Mouse (Mus musculus) T-helper 17 cell (primary cell): ENCODE results near the gene Slc9a3.

ENCODE experiments used
- in situ Hi-C, 2 experiments: fragments of 300-600 bp; cut with MboI, MseI; formaldehyde crosslinking; loops; 1 replicate in 1 of 2; 2 replicates in 1 of 2; pipeline ENCODE4 v1.15.1; 2025; ENCODE audit warnings: high pct_unique_total_duplicates in 2 of 2

Gene Slc9a3

GRCm38 (mm10) chr13:74144120-74144884 lies 23.0 kb downstream of the Slc9a3 start:
- in situ Hi-C loops: no loop called here

GRCm38 (mm10) chr13:74145983-74146622 lies 24.8 kb downstream of the Slc9a3 start:
- in situ Hi-C loops: loop anchor here in 1 of 2 experiments (5.0 kb wide), 1 partner anchor 34 kb away; no protein-coding TSS in a partner anchor

DNA sequence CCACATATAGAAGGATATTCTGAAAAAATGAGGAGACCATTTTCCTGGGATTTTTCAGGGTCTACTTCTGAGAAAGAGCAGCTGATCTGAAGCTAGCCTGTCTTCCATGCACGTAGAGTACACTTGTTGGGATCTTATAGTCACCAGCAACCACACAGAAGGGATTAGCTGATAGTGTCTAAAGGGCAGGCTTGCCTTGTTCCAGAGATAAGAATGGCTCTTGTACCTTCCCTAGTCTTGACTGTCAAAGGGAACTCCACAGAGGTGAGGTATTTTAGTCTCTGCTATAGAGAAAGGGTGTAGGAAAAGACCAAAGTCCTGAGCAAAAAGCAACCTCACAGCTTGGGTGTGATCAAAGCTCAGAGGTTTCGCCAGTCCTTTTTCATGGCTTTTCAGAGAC lies 26.1 kb downstream of the Slc9a3 start:
- in situ Hi-C loops: loop anchor here in 1 of 2 experiments (5.0 kb wide), 1 partner anchor 35 kb away; no protein-coding TSS in a partner anchor

GRCm38 (mm10) chr13:74166348-74167056 lies 45.2 kb downstream of the Slc9a3 start:
- in situ Hi-C loops: no loop called here

GRCm38 (mm10) chr13:74167057-74167413 lies 45.8 kb downstream of the Slc9a3 start:
- in situ Hi-C loops: no loop called here

DNA sequence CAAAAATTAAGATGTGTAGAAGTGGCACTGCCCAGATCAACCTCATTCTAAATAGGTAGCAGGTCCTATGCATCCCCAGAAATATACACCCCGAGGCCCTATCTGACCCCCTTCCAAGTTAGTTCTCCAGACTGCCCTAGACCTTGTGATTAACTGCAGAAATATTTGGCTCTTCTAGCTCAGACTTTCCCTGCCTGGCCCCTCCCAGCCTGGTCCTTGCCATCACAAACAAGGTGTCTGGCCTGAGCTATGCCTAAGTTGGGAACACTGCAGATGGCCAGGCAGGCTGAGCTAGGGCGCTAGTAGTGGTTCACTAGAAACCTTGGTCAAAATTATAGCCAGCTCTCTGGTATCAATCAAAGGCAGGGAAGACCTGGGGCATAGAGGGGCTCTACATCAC lies 46.2 kb downstream of the Slc9a3 start:
- in situ Hi-C loops: no loop called here

DNA sequence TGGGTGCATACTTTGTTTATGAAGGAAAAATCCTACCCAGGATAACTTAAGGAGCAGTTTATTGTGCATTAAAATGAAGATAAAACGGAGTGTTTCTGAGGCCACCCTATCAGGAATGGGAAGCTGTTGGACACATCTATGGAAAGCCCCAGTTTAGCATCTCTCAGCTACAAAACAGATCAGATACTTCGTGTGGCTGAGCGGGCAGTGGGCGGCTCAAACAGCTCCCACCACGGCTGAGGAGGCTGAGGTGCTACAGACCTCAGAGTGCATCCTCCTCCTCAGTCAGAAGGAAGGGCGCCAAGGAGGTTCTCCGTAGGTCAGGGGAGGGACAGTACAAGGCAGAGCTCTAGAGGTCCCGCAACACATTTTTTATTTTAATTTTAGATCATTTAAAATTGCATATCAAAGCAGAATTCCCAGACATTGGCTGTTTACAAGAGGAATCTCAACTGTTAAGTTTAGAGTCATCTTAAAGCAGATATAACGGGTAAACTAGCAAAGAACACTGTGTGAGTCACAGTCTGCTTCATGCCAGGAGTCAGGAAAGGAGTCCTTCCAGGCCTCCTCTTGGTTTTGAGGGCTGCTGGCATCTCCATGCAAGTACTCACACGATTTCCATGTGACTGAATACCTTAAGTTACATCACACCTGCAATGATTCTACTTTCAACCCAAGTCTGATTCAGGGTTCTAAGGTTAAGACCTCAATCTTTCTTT lies 48.3 kb downstream of the Slc9a3 start:
- in situ Hi-C loops: no loop called here

GRCm38 (mm10) chr13:74172036-74172435 lies 50.8 kb downstream of the Slc9a3 start:
- in situ Hi-C loops: no loop called here

DNA sequence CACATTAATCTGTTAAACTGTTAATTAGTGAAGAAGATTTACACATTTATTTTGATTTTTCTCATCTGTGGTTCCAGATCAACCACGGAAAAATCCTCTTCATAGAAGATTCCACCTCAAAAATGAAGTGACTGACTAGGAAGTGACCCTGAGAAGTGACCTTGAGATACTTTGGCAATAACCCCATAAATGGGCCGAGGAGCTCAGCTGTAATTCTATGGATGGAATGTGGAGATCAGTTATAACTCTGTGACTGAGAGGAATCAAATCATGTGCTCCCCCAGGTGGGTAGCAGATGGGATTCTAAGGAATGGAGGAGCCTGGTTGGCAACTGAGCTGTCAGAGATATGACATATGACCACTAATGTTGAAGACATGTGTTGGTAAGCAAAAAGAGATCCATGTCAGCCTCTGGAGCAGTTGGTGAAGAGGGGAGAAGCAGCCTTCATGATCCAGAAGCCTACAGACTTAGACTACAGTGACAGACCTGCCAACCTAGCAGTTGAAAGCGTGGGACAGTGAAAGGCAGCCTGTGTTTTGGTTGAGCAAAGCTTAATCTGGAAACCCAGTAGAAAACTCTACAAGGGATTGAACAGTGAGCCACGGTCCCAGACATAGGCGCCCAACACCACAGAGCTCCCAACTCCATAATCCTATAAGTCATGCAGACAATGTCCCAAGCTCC lies 61.9 kb downstream of the Slc9a3 start:
- in situ Hi-C loops: no loop called here

- in situ Hi-C loops: loop anchor here in 1 of 2 experiments (5.0 to 10.0 kb wide), 2 partner anchors 100 to 772 kb away; partner anchors contain the start of gene Ahrr
Measured at GRCm38 (mm10) chr13:74192613-74193012, 71.4 kb downstream of the Slc9a3 start.

GRCm38 (mm10) chr13:74196451-74196850 lies 75.2 kb downstream of the Slc9a3 start:
- in situ Hi-C loops: loop anchor here in 1 of 2 experiments (10.0 kb wide), 1 partner anchor 768 kb away; no protein-coding TSS in a partner anchor

DNA sequence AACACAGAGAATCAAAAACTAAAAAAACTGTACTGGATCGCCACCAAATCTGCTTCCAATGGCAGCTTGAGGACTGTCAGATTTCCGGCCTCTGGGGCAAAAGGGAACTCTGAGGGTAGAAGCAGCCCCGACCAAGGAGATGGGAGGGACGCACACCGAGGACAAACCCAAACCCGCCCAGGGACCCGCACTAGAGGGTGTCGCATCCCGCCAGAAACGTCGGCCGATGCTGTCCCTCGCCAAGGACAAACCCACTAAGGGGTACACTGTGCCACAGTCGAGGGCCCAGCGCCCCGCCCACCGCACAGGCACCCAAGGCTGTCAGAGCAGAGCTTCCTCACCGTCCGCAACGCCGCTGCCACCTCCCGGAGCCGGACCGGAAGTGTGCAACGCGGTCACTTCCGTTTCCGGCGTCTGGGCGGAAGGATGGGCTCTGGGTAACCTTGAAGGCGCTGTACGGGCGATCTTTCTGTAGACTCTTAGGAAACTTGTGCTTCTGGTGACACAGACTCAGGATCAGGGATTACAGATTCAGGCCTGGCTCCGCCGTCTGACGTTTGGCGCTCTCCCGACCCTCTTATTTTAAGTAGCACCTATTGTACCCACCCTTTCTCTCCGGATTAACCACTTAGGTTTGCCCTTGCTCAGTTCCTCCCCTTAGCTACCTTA lies 87.2 kb downstream of the Slc9a3 start, which contains the start of gene Exoc3:
TSS of gene Exoc3 (minus strand) at position 416 of the 669 bp plus-strand sequence.
- in situ Hi-C loops: no loop called here

- in situ Hi-C loops: no loop called here
Measured at GRCm38 (mm10) chr13:74208986-74209345, 87.7 kb downstream of the Slc9a3 start.

- in situ Hi-C loops: no loop called here
Measured at GRCm38 (mm10) chr13:74218441-74218840, 97.2 kb downstream of the Slc9a3 start.
